9 mouse cellular contexts compared by ENCODE assay signal in genomic region chr16:11505492-11506176, GRCm38 (mm10).
DNase-seq lines count a peak whose midpoint lies in the region; ATAC-seq and TF ChIP-seq lines count a peak whose summit lies in the region.
"Had no signal": no experiment of that assay in that cellular context is flagged by ENCODE, and none has a peak within 500 bp of the region (broad histone marks: within the 10 kb centered on the region; RNA-seq: fewer than 3 reads in every experiment).

No protein-coding gene starts in this region.

- no peaks in the 10 kb centered on the region for H3K27me3 ChIP-seq in midbrain, postnatal 0 days (ENCODE audit: insufficient read depth, low read length)
- H3K27me3 ChIP-seq in midbrain, embryonic 13.5 days, result no peaks in the 10 kb centered on the region
- H3K27me3 ChIP-seq in neural tube, embryonic 15.5 days (replicated peaks), result no peaks in the 10 kb centered on the region

- ATAC-seq in midbrain, postnatal 0 days (ENCODE audit: low FRiP score), result no peak
- no peak for ATAC-seq in midbrain, embryonic 13.5 days
- ATAC-seq in neural tube, embryonic 15.5 days (ENCODE audit: low FRiP score), result no peak

- no peak overlapping the region for H3K4me3 ChIP-seq in midbrain, postnatal 0 days (ENCODE audit: low read depth, low read length)
- H3K4me3 ChIP-seq in midbrain, embryonic 13.5 days (replicated peaks), result no peak overlapping the region
- no peak overlapping the region for H3K4me3 ChIP-seq in neural tube, embryonic 15.5 days (replicated peaks)

- H3K9me3 ChIP-seq in midbrain, postnatal 0 days (ENCODE audit: low read length), result no peaks in the 10 kb centered on the region
- H3K9me3 ChIP-seq in midbrain, embryonic 13.5 days, result no peaks in the 10 kb centered on the region
- H3K9me3 ChIP-seq in neural tube, embryonic 15.5 days (replicated peaks), result no peaks in the 10 kb centered on the region

- H3K27ac ChIP-seq in midbrain, postnatal 0 days (ENCODE audit: low read depth, low read length), result no peak overlapping the region
- H3K27ac ChIP-seq in midbrain, embryonic 13.5 days, result no peak overlapping the region
- H3K27ac ChIP-seq in neural tube, embryonic 15.5 days (replicated peaks), result no peak overlapping the region
- H3K27ac ChIP-seq: macrophage had no signal

- H3K4me1 ChIP-seq in midbrain, postnatal 0 days (ENCODE audit: insufficient read depth, low read length), result no peaks in the 10 kb centered on the region
- peaks cover 4% of the 10 kb centered on the region; the same call in 1 of the 2 replicates for H3K4me1 ChIP-seq in midbrain, embryonic 13.5 days (replicated peaks)
- H3K4me1 ChIP-seq in neural tube, embryonic 15.5 days, result peaks cover 8% of the 10 kb centered on the region

- no peaks in the 10 kb centered on the region for H3K36me3 ChIP-seq in midbrain, postnatal 0 days (ENCODE audit: insufficient read depth, low read length)
- H3K36me3 ChIP-seq in midbrain, embryonic 13.5 days, result no peaks in the 10 kb centered on the region
- H3K36me3 ChIP-seq in neural tube, embryonic 15.5 days, result no peaks in the 10 kb centered on the region

- intact Hi-C loops in heart, postnatal 10 days (cut with DNase I), result no loop called here

- no peak for TF ChIP-seq CTCF in midbrain, postnatal 0 days (IDR thresholded peaks at IDR 0.05)

- DNase-seq in midbrain, postnatal 0 days (ENCODE audit: low spot score), result peak; percentile 42
- DNase-seq in cerebellum, adult 11-12 months, result peak; percentile 69
- DNase-seq in heart, postnatal 10 days, result peak; percentile 72 to 80
- DNase-seq in lung, adult 18-20 months, result peak; percentile 67 to 77
- DNase-seq in urinary bladder, postnatal 25 days (ENCODE audit: low spot score), result peak; percentile 64
- DNase-seq in T-cell, adult 2 months (ENCODE audit: low spot score), result no peak

- 79% methylated on average over 5 of the region's 5 CpGs for WGBS in midbrain, postnatal 0 days
- 83% methylated on average over 5 of the region's 5 CpGs for WGBS in midbrain, embryonic 13.5 days
- WGBS in neural tube, embryonic 15.5 days, result 56% methylated on average over 5 of the region's 5 CpGs

- H3K9ac ChIP-seq in midbrain, postnatal 0 days (replicated peaks; ENCODE audit: low read length, poor library complexity, severe bottlenecking), result no peak overlapping the region
- H3K9ac ChIP-seq in midbrain, embryonic 13.5 days (replicated peaks), result no peak overlapping the region
- no peak overlapping the region for H3K9ac ChIP-seq in neural tube, embryonic 15.5 days (replicated peaks)

- H3K4me2 ChIP-seq in midbrain, postnatal 0 days (ENCODE audit: low read depth, low read length, poor library complexity, severe bottlenecking), result no peak overlapping the region
- no peak overlapping the region for H3K4me2 ChIP-seq in midbrain, embryonic 13.5 days (replicated peaks)
- no peak overlapping the region for H3K4me2 ChIP-seq in neural tube, embryonic 15.5 days
